Mouse (Mus musculus) cerebellum, adult 2 months (tissue): Measurements from ENCODE around the gene Ankrd16.

Experiments
- CTCF ChIP-seq: fragments of 200-500 bp; IDR thresholded peaks from 2 replicates; pipeline ENCODE4 v1.5.1; 2011; ENCODE audit warnings: low read depth, mild to moderate bottlenecking, control low read depth, low read length, moderate library complexity, borderline replicate concordance; ENCODE audit not compliant: insufficient read depth
- POLR2A ChIP-seq: fragments of 200-500 bp; IDR thresholded peaks from 2 replicates; pipeline ENCODE4 v1.6.1; 2011; ENCODE audit warnings: low read length, control low read depth, borderline replicate concordance; ENCODE audit not compliant: insufficient read depth

DNA sequence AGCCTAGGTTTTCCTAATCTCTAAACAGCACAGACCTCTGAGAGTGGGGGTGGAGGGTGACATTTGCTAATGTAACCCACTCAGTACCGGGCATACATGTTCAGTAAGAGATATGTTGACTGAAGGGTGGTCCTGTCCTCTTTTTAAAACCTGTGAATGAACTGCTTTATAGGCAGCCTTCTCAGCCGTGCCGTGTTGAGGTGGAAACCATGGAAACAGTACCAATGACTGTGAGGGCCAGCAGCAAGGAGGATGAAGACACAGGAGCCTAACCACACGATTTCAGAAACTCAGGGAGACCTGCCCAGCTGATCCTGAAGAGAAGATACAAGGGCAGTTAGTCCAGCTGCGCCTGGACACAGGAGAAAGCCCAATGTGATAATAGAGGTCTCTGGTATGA, 44.7 kb upstream of the Ankrd16 start:
- no peak for TF ChIP-seq CTCF
- TF ChIP-seq POLR2A = no peak
